Comparison of ENCODE assay signal across 9 mouse cellular contexts in the genomic region with DNA sequence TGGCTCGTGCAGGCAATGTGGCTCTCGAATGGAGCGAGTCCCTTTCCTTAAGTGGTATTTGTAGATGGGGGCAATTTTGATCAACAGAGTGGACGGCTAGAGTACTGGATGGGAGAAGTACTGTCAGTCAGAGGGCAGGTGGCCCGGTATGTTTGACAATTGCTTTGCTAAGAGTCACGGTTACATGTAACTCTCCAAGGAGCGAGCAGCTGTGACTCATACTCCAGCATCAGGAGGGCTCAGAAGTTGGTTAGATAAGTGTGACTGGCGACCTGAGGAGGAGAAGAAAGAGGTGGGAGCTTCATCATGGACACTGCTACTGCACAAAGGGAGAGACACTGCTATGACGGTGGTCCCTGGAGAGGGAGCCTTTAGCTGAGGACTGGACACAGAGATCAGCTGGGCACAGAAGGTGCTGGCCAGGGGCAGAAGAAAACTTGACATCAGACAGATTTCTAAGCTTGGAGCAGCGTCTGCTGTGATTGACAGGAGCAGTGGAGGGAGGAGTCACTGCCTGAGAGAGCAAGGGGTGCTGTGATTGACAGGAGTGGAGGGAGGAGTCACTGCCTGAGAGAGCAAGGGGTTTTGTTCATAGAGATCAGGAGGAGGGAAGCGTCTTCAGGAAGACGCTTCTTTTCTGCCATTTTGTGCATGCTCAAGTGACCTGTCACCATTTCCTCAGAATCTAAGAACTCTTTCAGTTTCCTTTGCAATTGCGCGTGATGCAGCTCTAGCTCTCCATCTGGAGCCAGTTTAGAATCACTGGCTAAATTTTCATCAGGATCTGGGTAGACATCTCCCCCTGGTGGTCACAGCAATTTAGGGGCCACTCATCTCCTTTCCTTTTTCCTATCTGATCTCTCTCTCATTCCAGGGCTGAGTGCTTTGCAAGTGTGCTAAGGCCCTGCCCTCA. TPM values are rescaled to one million over a fixed set of nuclear protein-coding genes. Genes with fewer than 3 reads are reported as not detected.
DNase-seq lines count a peak whose midpoint lies in the region; ATAC-seq and TF ChIP-seq lines count a peak whose summit lies in the region.
"Had no signal": no experiment of that assay in that cellular context is flagged by ENCODE, and none has a peak within 500 bp of the region (broad histone marks: within the 10 kb centered on the region; RNA-seq: fewer than 3 reads in every experiment).

No protein-coding gene starts in this region.

- H3K9me3 ChIP-seq in ES-Bruce4 (replicated peaks; ENCODE audit: control insufficient read depth, insufficient read depth, low read length, poor library complexity, severe bottlenecking), result peaks cover 6% of the 10 kb centered on the region; the same call in 1 of the 2 replicates
- no peaks in the 10 kb centered on the region for H3K9me3 ChIP-seq in forebrain, embryonic 12.5 days
- H3K9me3 ChIP-seq in heart, postnatal 0 days (replicated peaks; ENCODE audit: control insufficient read depth, low read length), result no peaks in the 10 kb centered on the region
- H3K9me3 ChIP-seq in liver, embryonic 13.5 days (replicated peaks), result no peaks in the 10 kb centered on the region
- H3K9me3 ChIP-seq in stomach, embryonic 16.5 days (replicated peaks; ENCODE audit: control insufficient read depth, low read length), result no peaks in the 10 kb centered on the region

- ATAC-seq in forebrain, embryonic 12.5 days (ENCODE audit: low FRiP score), result peak; percentile 84; the same call in 1 of the 2 replicates
- ATAC-seq in heart, postnatal 0 days (ENCODE audit: insufficient read depth, low read depth), result peak; percentile 71
- ATAC-seq in liver, embryonic 13.5 days (ENCODE audit: low read depth), result peak; percentile 84
- ATAC-seq in stomach, embryonic 16.5 days (ENCODE audit: insufficient read depth, low FRiP score), result no peak; the same call in 1 of the 2 replicates

- DNase-seq in c-Kit-positive CD71-positive TER-119-positive erythroid progenitor cells, embryonic 14.5 days (ENCODE audit: low spot score), result peak; percentile 76
- peak; percentile 77 for DNase-seq in heart, postnatal 0 days (ENCODE audit: low spot score)
- peak; percentile 56 to 76 for DNase-seq in kidney, postnatal 25 days
- DNase-seq in liver, embryonic 13.5 days, result peak; percentile 54
- DNase-seq in neural tube, embryonic 10.5 days (ENCODE audit: extremely low spot score, low spot score), result peak; percentile 65

- WGBS in forebrain, embryonic 12.5 days, result 60% methylated on average over 14 of the region's 14 CpGs
- 47% methylated on average over 14 of the region's 14 CpGs for WGBS in heart, postnatal 0 days
- WGBS in liver, embryonic 13.5 days (ENCODE audit: insufficient replicate concordance), result 54% methylated on average over 14 of the region's 14 CpGs
- WGBS in stomach, embryonic 16.5 days, result 57% methylated on average over 14 of the region's 14 CpGs

- H3K27me3 ChIP-seq in ES-Bruce4 (ENCODE audit: control insufficient read depth, insufficient read depth, low read length, poor library complexity, severe bottlenecking), result no peaks in the 10 kb centered on the region
- no peaks in the 10 kb centered on the region for H3K27me3 ChIP-seq in forebrain, embryonic 12.5 days
- H3K27me3 ChIP-seq in heart, postnatal 0 days (ENCODE audit: control insufficient read depth, insufficient read depth, low read length), result no peaks in the 10 kb centered on the region
- no peaks in the 10 kb centered on the region for H3K27me3 ChIP-seq in liver, embryonic 13.5 days
- H3K27me3 ChIP-seq in stomach, embryonic 16.5 days (ENCODE audit: control insufficient read depth, insufficient read depth, low read length), result no peaks in the 10 kb centered on the region

- TF ChIP-seq CTCF in ES-Bruce4 (IDR thresholded peaks at IDR 0.05; ENCODE audit: low read depth, low read length), result peak; percentile 9
- peak; percentile 83 for TF ChIP-seq CTCF in heart, postnatal 0 days (IDR thresholded peaks at IDR 0.05; ENCODE audit: low read depth)

- no peak overlapping the region for H3K9ac ChIP-seq in ES-Bruce4 (ENCODE audit: low read depth, poor library complexity, severe bottlenecking)
- no peak overlapping the region for H3K9ac ChIP-seq in forebrain, embryonic 12.5 days
- H3K9ac ChIP-seq in heart, postnatal 0 days (replicated peaks; ENCODE audit: low read depth, low read length), result no peak overlapping the region
- H3K9ac ChIP-seq in liver, embryonic 13.5 days, result no peak overlapping the region
- H3K9ac ChIP-seq in stomach, embryonic 16.5 days (ENCODE audit: low read length), result peak overlapping the region; percentile 32

- H3K36me3 ChIP-seq in ES-Bruce4 (ENCODE audit: control insufficient read depth, insufficient read depth, low read length, poor library complexity, severe bottlenecking), result no peaks in the 10 kb centered on the region
- peaks cover 18% of the 10 kb centered on the region for H3K36me3 ChIP-seq in forebrain, embryonic 12.5 days (replicated peaks)
- no peaks in the 10 kb centered on the region for H3K36me3 ChIP-seq in heart, postnatal 0 days (replicated peaks; ENCODE audit: control insufficient read depth, insufficient read depth, low read length)
- H3K36me3 ChIP-seq in liver, embryonic 13.5 days, result peaks cover 8% of the 10 kb centered on the region; the same call in 1 of the 2 replicates
- no peaks in the 10 kb centered on the region for H3K36me3 ChIP-seq in stomach, embryonic 16.5 days (ENCODE audit: control insufficient read depth, insufficient read depth, low read length)

- no peak for TF ChIP-seq POLR2A in ES-Bruce4 (IDR thresholded peaks at IDR 0.05; ENCODE audit: insufficient read depth, low read length)

- H3K27ac ChIP-seq in ES-Bruce4 (ENCODE audit: insufficient read depth, low read length), result no peak overlapping the region
- H3K27ac ChIP-seq in forebrain, embryonic 12.5 days, result no peak overlapping the region
- no peak overlapping the region for H3K27ac ChIP-seq in heart, postnatal 0 days (ENCODE audit: low read depth)
- H3K27ac ChIP-seq in liver, embryonic 13.5 days, result no peak overlapping the region
- no peak overlapping the region for H3K27ac ChIP-seq in stomach, embryonic 16.5 days (ENCODE audit: low read length)
- H3K27ac ChIP-seq: macrophage had no signal

- H3K4me2 ChIP-seq in forebrain, embryonic 12.5 days, result peak overlapping the region; percentile 19
- H3K4me2 ChIP-seq in heart, postnatal 0 days (ENCODE audit: low read depth, low read length), result peak overlapping the region; percentile 55
- peak overlapping the region; percentile 49 for H3K4me2 ChIP-seq in liver, embryonic 13.5 days
- H3K4me2 ChIP-seq in stomach, embryonic 16.5 days (ENCODE audit: low read depth, low read length), result peak overlapping the region; percentile 46; the same call in 1 of the 2 replicates

- TF ChIP-seq EP300 in ES-Bruce4 (IDR thresholded peaks at IDR 0.05; ENCODE audit: insufficient read depth, low read depth, low read length), result no peak
- no peak for TF ChIP-seq EP300 in heart, postnatal 0 days (IDR thresholded peaks at IDR 0.05; ENCODE audit: low read depth)

- no peaks in the 10 kb centered on the region for H3K4me1 ChIP-seq in ES-Bruce4 (ENCODE audit: control insufficient read depth, insufficient read depth, low read length)
- no peaks in the 10 kb centered on the region for H3K4me1 ChIP-seq in forebrain, embryonic 12.5 days
- no peaks in the 10 kb centered on the region for H3K4me1 ChIP-seq in heart, postnatal 0 days (ENCODE audit: control insufficient read depth, insufficient read depth)
- H3K4me1 ChIP-seq in liver, embryonic 13.5 days (replicated peaks), result peaks cover 15% of the 10 kb centered on the region
- peaks cover 3% of the 10 kb centered on the region; the same call in 1 of the 2 replicates for H3K4me1 ChIP-seq in stomach, embryonic 16.5 days (ENCODE audit: control insufficient read depth, insufficient read depth, low read length)

- no peak overlapping the region for H3K4me3 ChIP-seq in ES-Bruce4 (ENCODE audit: low read depth, low read length)
- H3K4me3 ChIP-seq in forebrain, embryonic 12.5 days (replicated peaks), result 0 out of 2 replicates have a peak overlapping the region, but pooled peaks have one; percentile 3
- H3K4me3 ChIP-seq in heart, postnatal 0 days (ENCODE audit: low read depth, low read length), result peak overlapping the region; percentile 34
- H3K4me3 ChIP-seq in liver, embryonic 13.5 days (replicated peaks), result 0 out of 2 replicates have a peak overlapping the region, but pooled peaks have one; percentile 16
- peak overlapping the region; percentile 25 for H3K4me3 ChIP-seq in stomach, embryonic 16.5 days (replicated peaks; ENCODE audit: low read length)

RNA-seq across cellular contexts. Expression of a gene that starts 22.9 kb away (rescaled TPM):
- polyA plus RNA-seq in ES-Bruce4 (2011; ENCODE audit: insufficient read depth, insufficient read length, low read depth, missing spikeins), result 0.26 TPM in 1 of 2 replicates, not detected in the other
- polyA plus RNA-seq in forebrain, embryonic 12.5 days (2016; fragmentation: Nextera tagmentation; extraction: Ambion mirVana), result 0.76 and 0.79 TPM in 2 replicates
- total RNA-seq in heart, postnatal 0 days (2014; rRNA removed; ENCODE audit: low replicate concordance), result not detected in 2 replicates
- polyA plus RNA-seq in heart, postnatal 0 days (2015; fragmentation: Nextera tagmentation; extraction: Ambion mirVana), result 0.05 and 0.18 TPM in 2 replicates
- 13.4 and 17.9 TPM in 2 replicates for polyA plus RNA-seq in liver, embryonic 13.5 days (2015; fragmentation: Nextera tagmentation; extraction: Ambion mirVana)
- polyA plus RNA-seq in stomach, embryonic 16.5 days (2015; fragmentation: Nextera tagmentation; extraction: Ambion mirVana), result 0.28 and 0.31 TPM in 2 replicates
